Mouse (Mus musculus): Measurements from ENCODE around the gene Krtap10-4. TPM values are rescaled to one million over a fixed set of nuclear protein-coding genes. Genes with fewer than 3 reads are reported as not detected.
"Not testable (repeated sequence)": the region's sequence is repeated elsewhere in the genome, so short reads cannot be mapped to it uniquely, and the experiment has no call there.

The Krtap10-4 gene
- total RNA-seq (2017) = not detected in 2 replicates

- no peak for ATAC-seq (replicated peaks; ENCODE audit: low read depth, poor library complexity, severe bottlenecking)
Observed at GRCm38 (mm10) chr10:77826951-77827350, at the start of gene Krtap10-4. TSS of gene Krtap10-4 (minus strand) at chr10:77827095.

GRCm38 (mm10) chr10:77869651-77870050, 42.8 kb upstream of the Krtap10-4 start:
- no peak for ATAC-seq (replicated peaks; ENCODE audit: low read depth, poor library complexity, severe bottlenecking)

GRCm38 (mm10) chr10:77867546-77867945, 40.7 kb upstream of the Krtap10-4 start:
- no peak for ATAC-seq (replicated peaks; ENCODE audit: low read depth, poor library complexity, severe bottlenecking)

GRCm38 (mm10) chr10:77864762-77865143, 37.9 kb upstream of the Krtap10-4 start:
- no peak for ATAC-seq (replicated peaks; ENCODE audit: low read depth, poor library complexity, severe bottlenecking)

- peak; percentile 96 for ATAC-seq (replicated peaks; ENCODE audit: low read depth, poor library complexity, severe bottlenecking)
Observed at GRCm38 (mm10) chr10:77864067-77864761, 37.3 kb upstream of the Krtap10-4 start.

- no peak for ATAC-seq (replicated peaks; ENCODE audit: low read depth, poor library complexity, severe bottlenecking)
Observed at GRCm38 (mm10) chr10:77861675-77862074, 34.8 kb upstream of the Krtap10-4 start, which contains the start of gene Gm3285. TSS of gene Gm3285 (plus strand) at chr10:77861975.

- no peak for ATAC-seq (replicated peaks; ENCODE audit: low read depth, poor library complexity, severe bottlenecking)
Observed at GRCm38 (mm10) chr10:77852559-77852958, 25.7 kb upstream of the Krtap10-4 start, which contains the start of gene Gm10318. TSS of gene Gm10318 (plus strand) at chr10:77852859.

- ATAC-seq (replicated peaks; ENCODE audit: low read depth, poor library complexity, severe bottlenecking) = no peak
Observed at GRCm38 (mm10) chr10:77847538-77847937, 20.6 kb upstream of the Krtap10-4 start.

- ATAC-seq (replicated peaks; ENCODE audit: low read depth, poor library complexity, severe bottlenecking) = no peak
Observed at GRCm38 (mm10) chr10:77846961-77847360, 20.1 kb upstream of the Krtap10-4 start.

GRCm38 (mm10) chr10:77846503-77846902, 19.6 kb upstream of the Krtap10-4 start, which contains the start of gene Gm36176:
TSS of gene Gm36176 (plus strand) at chr10:77846803.
- ATAC-seq (replicated peaks; ENCODE audit: low read depth, poor library complexity, severe bottlenecking) = no peak

GRCm38 (mm10) chr10:77839006-77839405, 12.1 kb upstream of the Krtap10-4 start:
- no peak for ATAC-seq (replicated peaks; ENCODE audit: low read depth, poor library complexity, severe bottlenecking)

GRCm38 (mm10) chr10:77835647-77836046, 8.8 kb upstream of the Krtap10-4 start, which contains the start of gene Krtap10-10:
TSS of gene Krtap10-10 (plus strand) at chr10:77835947.
- no peak for ATAC-seq (replicated peaks; ENCODE audit: low read depth, poor library complexity, severe bottlenecking)

- ATAC-seq (replicated peaks; ENCODE audit: low read depth, poor library complexity, severe bottlenecking) = no peak
Observed at GRCm38 (mm10) chr10:77819203-77819602, 7.7 kb downstream of the Krtap10-4 start.

GRCm38 (mm10) chr10:77818523-77818922, 8.4 kb downstream of the Krtap10-4 start:
- ATAC-seq (replicated peaks; ENCODE audit: low read depth, poor library complexity, severe bottlenecking) = no peak

GRCm38 (mm10) chr10:77815514-77815913, 11.4 kb downstream of the Krtap10-4 start:
- ATAC-seq (replicated peaks; ENCODE audit: low read depth, poor library complexity, severe bottlenecking) = no peak

GRCm38 (mm10) chr10:77814382-77814781, 12.5 kb downstream of the Krtap10-4 start, which contains the start of gene Gm2696:
TSS of gene Gm2696 (plus strand) at chr10:77814682.
- ATAC-seq (replicated peaks; ENCODE audit: low read depth, poor library complexity, severe bottlenecking) = no peak

GRCm38 (mm10) chr10:77811743-77812142, 15.2 kb downstream of the Krtap10-4 start, which contains the start of gene Gm9507:
TSS of gene Gm9507 (minus strand) at chr10:77811843.
- no peak for ATAC-seq (replicated peaks; ENCODE audit: low read depth, poor library complexity, severe bottlenecking)

- ATAC-seq (replicated peaks; ENCODE audit: low read depth, poor library complexity, severe bottlenecking) = no peak
Observed at GRCm38 (mm10) chr10:77804095-77804494, 22.8 kb downstream of the Krtap10-4 start.

GRCm38 (mm10) chr10:77798921-77799508, 27.9 kb downstream of the Krtap10-4 start, which contains the start of gene Gm19668:
TSS of gene Gm19668 (minus strand) at chr10:77799133.
- ATAC-seq (replicated peaks; ENCODE audit: low read depth, poor library complexity, severe bottlenecking) = no peak

GRCm38 (mm10) chr10:77798164-77798920, 28.6 kb downstream of the Krtap10-4 start:
- ATAC-seq (replicated peaks; ENCODE audit: low read depth, poor library complexity, severe bottlenecking) = not testable (repeated sequence)

Data from common myeloid progenitor, adult 5-6 weeks (primary cell).